Mouse (Mus musculus) kidney, postnatal 25 days (tissue): Measurements from ENCODE around the gene Krtap19-9b.

Experiments
- DNase-seq, 2 experiments: peaks; one replicate each; pipeline ENCODE4 v3.0.0; 2021; ENCODE audit warnings: mixed read lengths in 2 of 2

Gene Krtap19-9b

GRCm38 (mm10) chr16:88932165-88932564, at the start of gene Krtap19-9b:
Gene Krtap19-9b, minus strand, starts transcription at chr16:88932265.
- no peak for DNase-seq

GRCm38 (mm10) chr16:88962773-88963172, 30.7 kb upstream of the Krtap19-9b start, which contains the start of gene Krtap16-3:
Gene Krtap16-3, minus strand, starts transcription at chr16:88962873.
- no peak for DNase-seq

- no peak for DNase-seq
Measured at GRCm38 (mm10) chr16:88941106-88941505, 9.0 kb upstream of the Krtap19-9b start.

- DNase-seq = peak in 1 of 2 experiments; percentile 9
Measured at GRCm38 (mm10) chr16:88938252-88938651, 6.2 kb upstream of the Krtap19-9b start.

- DNase-seq = no peak
Measured at GRCm38 (mm10) chr16:88896357-88896756, 35.7 kb downstream of the Krtap19-9b start, which contains the start of gene Krtap19-5. Gene Krtap19-5, minus strand, starts transcription at chr16:88896457.

GRCm38 (mm10) chr16:88886870-88887269, 45.2 kb downstream of the Krtap19-9b start:
- no peak for DNase-seq

GRCm38 (mm10) chr16:88884989-88885388, 47.1 kb downstream of the Krtap19-9b start, which contains the start of gene Krtap19-4:
Gene Krtap19-4, minus strand, starts transcription at chr16:88885089.
- DNase-seq = peak in 1 of 2 experiments; percentile 31
